Mouse (Mus musculus) olfactory bulb, adult 2 months (tissue): Measurements from ENCODE around the gene Rhot2.

Experiments
- CTCF ChIP-seq: fragments of 200-500 bp; IDR thresholded peaks from 2 replicates; pipeline ENCODE4 v1.5.1; 2012; ENCODE audit warnings: low read depth, mild to moderate bottlenecking, low read length, moderate library complexity; ENCODE audit not compliant: insufficient read depth
- POLR2A ChIP-seq: fragments of 200-500 bp; IDR thresholded peaks from 2 replicates; pipeline ENCODE4 v1.6.1; 2012; ENCODE audit warnings: mild to moderate bottlenecking, low read depth, low read length, moderate library complexity; ENCODE audit not compliant: insufficient read depth

DNA sequence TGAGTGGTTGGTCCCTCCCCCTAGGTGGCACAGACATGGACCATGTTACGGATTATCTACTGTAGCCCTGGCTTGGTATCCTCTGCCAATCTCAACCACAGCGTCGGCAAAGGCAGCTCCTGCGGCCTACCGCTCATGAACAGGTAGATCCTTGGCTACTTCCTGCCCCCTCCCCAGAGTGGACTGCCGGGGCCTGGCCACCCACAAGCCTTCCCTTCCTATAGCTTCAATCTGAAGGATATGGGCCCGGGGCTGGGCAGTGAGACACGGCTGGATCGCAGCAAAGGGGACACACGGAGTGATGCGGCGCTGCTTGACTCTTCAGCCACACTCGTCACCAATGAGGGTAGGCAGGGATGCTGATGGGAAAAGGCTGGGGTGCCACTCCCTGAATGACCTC is 17.6 kb downstream of the Rhot2 start:
- no peak for TF ChIP-seq POLR2A
- no peak for TF ChIP-seq CTCF
